Mouse (Mus musculus) megakaryocyte progenitor cell, adult 5-6 weeks (primary cell): ENCODE measurements around the gene Gpx1. TPM values are rescaled to one million over a fixed set of nuclear protein-coding genes. Genes with fewer than 3 reads are reported as not detected.
"Not testable (repeated sequence)": the region's sequence is repeated elsewhere in the genome, so short reads cannot be mapped to it uniquely, and the experiment has no call there.

ENCODE experiments used
- ATAC-seq: replicated peaks from 2 replicates; pipeline ENCODE4 v1.8.0; 2016; ENCODE audit warnings: mild to moderate bottlenecking, moderate TSS enrichment, inconsistent platforms; ENCODE audit not compliant: poor library complexity
- total RNA-seq, 2 experiments: library from RNA; stranded (forward) in 1 of 2; stranded (reverse) in 1 of 2; fragments of 157-497, 149-512 nt in 1 of 2; fragments of 200-1000 nt in 1 of 2; gene quantifications; 2 replicates each; pipeline versions ENCODE4 v1.2.3 to v1.2.4; 2015 to 2017

The Gpx1 gene
- total RNA-seq (2015) (2,374 and 2,432 TPM in 2 replicates), total RNA-seq (2017) (1,500 and 1,804 TPM in 2 replicates)

DNA sequence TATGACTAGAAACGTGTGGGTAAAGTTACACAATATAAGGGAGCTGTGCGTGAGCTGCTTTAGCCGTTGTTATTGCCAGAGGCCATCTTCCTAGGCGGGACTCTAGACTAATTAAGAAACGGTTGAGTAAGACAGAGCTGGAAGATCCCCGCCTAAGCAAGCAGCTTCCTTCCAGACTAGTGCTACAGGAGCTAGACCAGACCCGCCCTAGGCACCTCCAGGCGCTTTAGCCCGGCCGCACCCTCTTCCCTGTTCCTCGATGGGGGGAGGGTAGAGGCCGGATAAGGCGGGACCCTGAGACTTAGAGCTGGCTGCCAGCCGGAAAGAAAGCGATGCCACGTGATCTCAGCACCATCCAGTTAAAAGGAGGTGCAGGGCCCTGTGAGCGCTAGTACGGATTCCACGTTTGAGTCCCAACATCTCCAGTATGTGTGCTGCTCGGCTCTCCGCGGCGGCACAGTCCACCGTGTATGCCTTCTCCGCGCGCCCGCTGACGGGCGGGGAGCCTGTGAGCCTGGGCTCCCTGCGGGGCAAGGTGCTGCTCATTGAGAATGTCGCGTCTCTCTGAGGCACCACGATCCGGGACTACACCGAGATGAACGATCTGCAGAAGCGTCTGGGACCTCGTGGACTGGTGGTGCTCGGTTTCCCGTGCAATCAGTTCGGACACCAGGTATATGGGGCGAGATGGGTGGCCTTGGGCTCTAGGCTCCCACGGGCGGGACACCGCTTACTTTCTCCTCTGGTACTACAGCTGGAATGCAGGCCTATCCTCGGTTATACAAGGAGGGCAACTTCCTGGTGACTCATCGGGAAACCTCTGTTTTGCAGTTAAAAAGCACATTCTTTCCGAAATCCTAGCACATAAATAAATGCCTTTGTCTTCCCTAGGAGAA lies at the start of gene Gpx1:
TSS of gene Gpx1 (plus strand) at position 18 of the 896 bp plus-strand sequence.
- ATAC-seq: peak; percentile 68

DNA sequence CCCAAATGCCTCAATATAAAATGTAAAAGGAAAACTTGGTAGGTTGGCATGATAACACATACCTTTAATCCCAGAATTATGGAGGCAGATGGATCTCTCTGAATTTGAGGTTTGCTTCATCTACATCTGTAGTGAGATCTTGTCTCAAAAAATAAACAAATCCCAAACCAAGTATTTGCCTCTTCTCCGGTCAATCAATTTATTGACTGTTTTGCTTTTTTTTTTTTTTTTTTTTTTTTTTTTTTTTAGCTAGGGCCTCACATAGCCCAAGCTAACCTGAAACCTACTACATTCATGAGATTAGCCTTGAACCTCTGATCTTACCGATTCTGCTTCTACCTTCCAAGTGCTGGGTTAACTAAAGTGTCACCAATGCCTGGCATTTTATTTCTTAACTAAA lies 49.4 kb upstream of the Gpx1 start:
- ATAC-seq: no peak

DNA sequence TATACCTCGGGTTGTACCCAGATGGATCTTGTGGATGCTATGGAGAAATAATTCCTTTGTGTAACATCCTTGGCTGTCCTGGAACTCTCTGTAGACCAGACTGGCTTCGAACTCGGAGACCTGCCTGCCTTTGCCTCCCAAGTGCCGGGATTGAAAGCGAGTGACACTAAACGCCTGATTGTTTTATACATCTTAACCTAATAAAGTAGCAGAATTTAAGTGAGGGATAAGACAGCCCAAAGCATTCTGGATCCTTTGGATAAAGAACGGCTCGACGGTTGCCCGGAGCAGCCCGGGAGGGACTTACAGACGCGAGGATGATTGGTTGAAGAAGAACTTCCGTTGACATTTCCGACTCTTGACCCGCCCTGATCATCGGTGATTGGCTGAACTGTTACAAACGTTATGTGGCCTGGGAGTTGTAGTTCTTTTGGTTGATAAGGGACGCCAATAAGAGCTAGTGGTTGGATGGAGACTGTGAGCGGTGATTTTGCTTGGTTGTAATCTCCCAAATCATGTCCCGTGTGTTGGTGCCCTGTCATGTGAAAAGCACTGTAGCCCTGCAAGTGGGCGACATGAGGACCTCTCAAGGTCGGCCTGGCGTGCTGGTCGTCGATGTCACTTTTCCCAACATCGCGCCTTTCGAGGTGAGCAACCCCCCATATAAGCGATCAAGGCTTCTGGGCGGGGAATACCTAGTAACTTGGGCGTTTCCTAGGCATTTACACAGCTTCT lies 48.5 kb upstream of the Gpx1 start, which contains the start of gene Nicn1:
TSS of gene Nicn1 (plus strand) at position 414 of the 735 bp plus-strand sequence.
- ATAC-seq: peak; percentile 100

DNA sequence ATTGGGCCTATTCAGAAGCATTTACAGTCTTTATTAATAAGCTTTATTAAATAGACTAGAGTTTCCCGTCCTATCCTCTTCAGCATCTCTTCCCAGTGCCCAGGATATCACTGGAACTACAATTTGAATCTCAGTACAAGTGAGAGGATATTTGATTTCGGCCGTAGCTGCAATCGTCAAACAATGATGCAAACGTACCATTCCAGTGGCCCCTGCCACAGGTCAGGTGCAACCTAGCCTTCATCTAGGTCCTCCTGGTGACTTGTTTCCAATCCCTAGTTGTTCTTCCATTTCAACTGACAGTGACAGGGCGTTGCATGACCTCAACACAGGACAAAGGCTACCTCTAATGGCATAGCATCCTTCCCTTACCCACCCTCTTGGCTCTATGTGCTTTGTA lies 47.9 kb upstream of the Gpx1 start:
- no peak for ATAC-seq

DNA sequence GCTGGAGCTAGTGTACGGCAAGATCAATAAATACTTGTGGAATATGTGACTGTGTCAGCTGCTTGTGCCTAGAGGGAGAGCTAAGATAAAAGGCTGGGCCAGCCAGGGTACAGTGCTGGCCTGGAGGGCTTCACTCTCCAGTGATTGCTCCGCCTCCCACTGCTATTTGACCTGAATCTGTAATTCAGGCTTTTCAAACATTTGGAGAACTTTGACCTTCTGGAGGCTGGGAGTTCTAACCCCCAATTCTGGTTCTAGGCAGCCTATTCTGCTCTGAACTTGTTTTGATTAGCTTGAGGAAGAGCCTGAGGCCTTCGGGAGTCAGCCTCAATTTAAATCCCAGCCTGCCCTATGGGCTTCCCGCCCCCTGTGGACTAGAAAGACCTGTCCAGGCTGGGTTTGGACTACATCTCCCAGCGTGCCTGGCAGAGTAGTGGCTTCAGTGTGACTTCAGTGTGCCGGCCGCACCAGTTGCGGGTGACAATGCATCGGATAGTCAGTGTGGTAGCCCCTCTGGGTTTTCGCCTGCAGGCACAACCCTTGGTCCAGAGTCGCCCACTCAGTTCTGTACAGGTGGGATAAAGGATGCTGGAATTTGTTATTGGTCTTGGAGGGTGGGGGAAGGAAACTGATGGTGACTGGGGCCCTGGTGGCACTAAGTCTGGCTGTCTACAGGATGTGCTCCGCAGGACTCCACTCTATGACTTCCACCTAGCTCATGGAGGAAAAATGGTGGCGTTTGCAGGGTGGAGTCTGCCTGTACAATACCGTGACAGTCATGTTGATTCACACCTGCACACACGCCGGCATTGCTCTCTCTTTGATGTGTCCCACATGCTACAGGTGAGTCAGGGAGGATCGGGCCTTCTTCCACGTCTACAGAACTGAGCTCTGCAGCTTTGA lies 42.0 kb upstream of the Gpx1 start, which contains the start of gene Amt:
TSS of gene Amt (plus strand) at position 401 of the 903 bp plus-strand sequence.
- no peak for ATAC-seq

DNA sequence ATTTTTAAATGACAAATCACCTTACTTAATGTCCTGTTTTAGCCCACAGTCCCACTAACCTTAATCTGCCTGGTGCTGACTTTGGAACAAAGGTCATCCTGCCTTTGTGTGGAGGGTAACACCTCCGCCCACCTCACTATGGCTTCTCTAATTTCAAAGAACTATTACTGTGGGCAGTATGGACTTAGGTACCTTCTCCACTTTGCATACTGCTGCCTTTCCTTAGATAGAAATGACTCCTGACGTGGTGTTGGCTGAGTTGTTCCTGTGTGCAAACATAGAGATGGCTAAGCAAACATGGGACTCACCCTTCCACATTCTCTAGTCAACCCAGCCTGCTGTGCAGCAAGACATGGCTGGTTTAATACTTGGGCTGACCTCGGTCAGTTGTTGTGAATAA lies 36.9 kb upstream of the Gpx1 start:
- no peak for ATAC-seq

DNA sequence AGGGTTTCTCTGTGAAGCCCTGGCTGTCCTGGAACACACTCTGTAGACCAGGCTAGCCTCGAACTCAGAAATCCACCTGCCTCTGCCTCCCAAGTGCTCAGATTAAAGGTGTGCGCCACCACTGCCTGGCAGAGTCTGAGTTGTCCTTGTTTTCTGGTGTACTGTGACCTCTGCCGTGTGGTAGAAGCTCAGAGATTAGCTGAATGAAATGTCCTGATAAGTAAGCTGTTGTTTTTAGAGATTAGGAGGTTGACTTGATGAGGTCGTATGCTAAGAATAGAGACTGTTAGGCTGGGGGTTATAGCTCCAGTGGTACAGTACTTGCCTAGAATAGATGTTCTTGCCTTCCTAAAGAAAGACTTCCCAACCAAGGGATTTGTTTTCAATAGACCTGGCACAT lies 34.0 kb upstream of the Gpx1 start:
- no peak for ATAC-seq

DNA sequence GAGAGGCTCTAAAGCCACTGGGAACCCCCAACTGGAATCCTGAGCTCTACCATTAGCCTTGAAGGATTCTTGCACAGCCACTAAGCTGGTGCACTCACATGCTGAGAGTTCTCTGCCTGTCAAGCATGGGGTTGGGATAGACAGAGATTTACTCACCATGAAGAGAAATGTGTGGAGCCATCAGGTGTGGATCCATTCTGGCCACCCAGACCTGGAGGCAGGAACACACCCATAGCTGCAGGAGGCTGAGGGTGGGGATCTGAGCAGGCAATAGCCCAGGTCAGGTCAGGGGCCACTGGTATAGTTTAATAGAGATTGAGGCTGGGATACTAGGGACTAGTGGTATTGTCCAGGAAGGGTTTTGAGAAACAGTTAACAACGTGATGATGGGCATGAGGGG lies 33.5 kb upstream of the Gpx1 start:
- no peak for ATAC-seq

DNA sequence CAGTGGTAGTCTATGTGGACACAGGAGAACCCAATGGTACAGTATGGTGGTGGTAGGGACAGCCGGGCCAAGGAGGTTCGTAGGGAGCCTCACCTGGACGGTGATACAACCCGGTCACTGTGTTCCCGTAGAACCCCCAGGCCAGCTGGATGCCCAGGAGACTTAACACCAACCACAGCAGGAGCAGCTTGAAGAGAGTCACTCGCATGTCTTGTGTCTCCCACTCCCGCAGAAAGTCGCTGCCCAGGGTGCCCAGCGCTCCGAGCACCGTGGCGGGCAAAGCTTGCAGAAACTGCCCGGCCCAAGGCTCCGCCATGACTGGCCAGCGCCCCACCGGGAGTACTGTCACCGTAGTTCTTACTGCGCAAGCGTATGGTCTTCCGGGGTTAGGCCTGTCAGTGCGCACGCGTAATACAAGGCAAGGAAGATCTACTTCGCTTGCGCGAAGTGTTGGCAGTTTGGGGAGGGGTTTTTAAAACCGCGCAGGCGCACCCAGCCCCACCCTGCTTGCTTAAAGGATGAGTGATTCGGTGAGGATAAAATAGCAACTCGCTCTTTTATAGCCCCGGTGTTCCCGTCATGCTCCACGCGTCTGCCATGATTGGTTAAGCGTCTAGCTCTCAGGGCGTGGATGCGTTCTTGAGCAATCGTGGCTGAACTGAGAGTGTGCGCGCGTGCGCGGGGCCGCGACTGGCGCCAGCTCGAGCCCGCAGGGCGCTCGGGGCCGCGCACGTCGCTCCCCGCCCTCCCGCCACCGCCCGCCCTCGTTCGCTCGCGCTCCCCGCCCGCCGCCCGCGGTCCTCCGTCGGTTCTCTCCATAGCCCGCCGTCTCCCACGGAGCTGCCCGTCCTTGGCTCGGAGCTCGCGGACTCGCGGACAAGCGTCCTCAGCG lies 32.8 kb upstream of the Gpx1 start, which contains the start of the genes Rhoa and Tcta:
TSS of gene Rhoa (plus strand) at position 501 of the 892 bp plus-strand sequence.
TSS of gene Tcta (minus strand) at position 532 of the 892 bp plus-strand sequence.
- peak; percentile 88 for ATAC-seq

DNA sequence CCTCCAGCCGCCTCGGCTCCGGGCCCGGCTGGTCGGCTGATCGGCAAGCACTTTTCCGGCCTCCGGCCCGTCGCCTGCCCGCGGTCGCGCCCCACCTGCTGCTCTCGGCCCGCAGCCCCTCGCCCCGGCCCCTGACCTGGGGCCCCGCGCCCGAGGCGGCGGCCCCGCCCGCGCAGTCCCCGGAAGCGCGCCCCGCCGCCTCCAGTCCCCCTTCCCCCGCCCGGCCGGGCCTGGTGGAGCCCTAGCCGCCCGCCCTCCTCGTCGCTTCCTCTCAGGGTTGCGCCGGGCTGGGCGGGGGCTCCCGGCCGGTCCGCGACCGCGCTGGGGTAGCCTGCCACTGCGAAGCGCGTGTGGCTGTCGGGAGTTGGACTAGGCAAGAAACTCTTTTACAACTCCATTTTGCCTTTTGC lies 32.1 kb upstream of the Gpx1 start:
- peak; percentile 64 for ATAC-seq

DNA sequence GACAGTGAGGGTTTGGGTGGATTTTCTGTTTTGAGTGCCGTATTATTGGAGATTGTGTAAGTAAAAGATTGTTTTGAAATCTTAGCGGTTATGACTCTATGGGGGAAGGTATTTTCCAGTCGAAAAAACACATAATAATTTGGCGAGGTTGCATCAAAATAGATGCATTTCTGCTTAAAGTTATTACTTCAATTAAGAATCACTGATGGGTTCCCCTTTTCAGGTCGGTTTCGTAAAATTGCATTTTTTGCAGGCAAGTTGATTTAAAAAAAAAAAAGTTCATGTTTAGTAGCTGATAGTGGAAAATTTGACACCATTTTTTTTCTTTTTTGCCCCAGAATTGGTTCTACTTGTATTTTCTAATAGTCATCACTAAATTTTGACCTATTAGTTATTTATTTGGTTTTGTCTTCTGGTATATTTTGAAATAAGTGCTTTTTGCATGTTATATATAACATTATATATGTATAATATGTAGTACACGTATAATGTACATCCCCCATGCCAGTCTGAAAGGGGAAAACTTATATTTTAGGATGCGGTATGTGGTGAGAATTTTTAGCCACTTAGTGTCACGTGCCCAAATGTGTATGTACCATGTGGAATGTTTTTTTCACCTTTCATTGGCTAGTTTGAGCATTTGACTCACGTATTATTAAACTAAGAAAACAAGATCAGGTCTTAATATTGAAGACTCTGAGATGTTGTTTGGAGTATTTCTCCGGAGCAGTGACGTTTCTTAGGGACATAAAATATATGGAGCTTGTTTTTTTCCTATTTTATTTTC lies 31.5 kb upstream of the Gpx1 start:
- ATAC-seq: no peak

DNA sequence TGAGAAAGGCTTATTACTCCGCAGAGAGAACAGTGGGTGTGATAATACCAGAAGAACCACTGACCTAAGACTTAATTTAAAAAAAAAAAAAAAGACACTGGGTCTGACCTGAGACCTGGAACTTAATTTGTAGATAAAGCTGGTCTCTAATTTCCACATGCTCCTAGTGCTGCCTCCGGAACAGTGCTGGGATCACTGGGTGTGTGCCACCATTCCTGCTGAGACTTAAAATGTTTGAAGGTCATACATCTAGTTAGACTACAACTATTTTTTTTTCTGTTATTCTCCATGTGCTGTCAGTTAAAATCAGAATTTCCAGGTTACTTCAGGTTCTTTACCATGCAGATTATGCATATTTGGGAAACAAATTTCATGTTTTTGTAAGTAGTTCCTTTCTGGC lies 30.6 kb upstream of the Gpx1 start:
- ATAC-seq: no peak

DNA sequence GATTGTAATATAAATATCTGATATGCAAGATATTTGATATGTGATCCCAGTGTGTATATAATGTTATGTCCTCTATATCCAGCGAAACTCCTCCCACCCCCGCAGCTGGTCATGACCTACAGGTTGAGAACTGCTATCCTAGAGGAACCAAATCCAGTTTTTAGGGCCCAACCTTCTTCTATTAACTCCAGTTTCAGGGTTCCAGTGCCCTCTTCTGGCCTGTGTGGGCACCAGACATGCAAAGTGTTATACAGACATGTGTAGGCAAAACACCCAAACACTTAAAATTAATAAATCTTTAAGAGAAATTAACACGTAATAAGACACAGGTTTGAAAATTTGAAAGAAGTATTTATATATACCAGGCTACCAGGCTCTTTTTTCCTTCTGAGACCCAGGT lies 21.1 kb upstream of the Gpx1 start:
- ATAC-seq: peak; percentile 42

DNA sequence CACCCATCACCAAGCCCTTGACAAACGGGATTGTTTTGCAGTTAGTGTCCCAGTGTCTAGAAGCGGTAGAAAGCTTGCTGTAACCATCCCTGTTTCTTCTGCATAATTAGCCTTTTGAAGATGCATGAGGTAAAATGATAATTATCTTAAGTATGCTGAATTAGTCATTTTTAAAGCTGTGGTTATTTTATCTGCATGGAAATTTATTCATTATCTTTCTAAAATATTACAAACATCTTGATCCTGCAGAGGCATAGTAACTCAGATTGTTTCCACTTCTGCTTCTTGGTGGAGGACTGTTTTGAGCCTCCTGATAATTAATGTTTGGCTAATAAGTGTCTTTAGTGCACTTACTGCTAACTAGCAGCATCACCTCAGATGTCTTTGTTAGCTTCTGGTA lies 20.2 kb upstream of the Gpx1 start:
- ATAC-seq: no peak

DNA sequence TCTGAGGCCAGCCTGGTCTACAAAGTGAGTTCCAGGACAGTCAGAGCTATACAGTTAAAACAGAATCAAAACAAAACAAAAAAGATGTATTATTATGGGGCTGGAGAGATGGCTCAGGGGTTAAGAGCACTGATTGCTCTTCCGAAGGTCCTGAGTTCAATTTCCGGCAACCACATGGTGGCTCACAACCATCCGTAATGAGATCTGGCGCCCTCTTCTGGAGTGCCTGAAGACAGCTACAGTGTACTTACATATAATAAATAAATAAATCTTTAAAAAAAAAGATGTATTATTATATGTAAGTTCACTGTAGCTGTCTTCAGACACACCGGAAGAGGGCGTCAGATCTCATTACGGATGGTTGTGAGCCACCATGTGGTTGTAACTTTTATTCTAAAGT lies 16.6 kb upstream of the Gpx1 start:
- not testable (repeated sequence) for ATAC-seq

DNA sequence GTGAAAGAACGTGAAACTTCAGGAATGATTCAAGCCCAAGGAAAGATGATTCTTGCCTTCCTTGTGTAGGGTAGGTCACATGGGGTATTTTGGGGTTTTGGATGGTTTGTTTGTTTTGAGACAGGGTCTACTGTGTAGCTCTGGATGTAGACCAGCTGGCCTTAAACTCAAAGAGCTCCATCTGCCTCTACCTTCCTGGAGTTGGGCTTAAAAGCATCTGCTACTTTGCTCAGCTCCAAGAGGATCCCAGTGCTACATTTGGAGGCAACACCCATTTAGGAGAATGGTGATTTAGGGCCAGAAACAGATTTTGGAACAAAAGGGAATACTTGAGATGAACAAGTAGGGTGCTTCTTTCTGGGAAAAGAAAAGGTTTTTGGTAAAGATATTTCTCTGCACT lies 13.9 kb upstream of the Gpx1 start:
- ATAC-seq: no peak

DNA sequence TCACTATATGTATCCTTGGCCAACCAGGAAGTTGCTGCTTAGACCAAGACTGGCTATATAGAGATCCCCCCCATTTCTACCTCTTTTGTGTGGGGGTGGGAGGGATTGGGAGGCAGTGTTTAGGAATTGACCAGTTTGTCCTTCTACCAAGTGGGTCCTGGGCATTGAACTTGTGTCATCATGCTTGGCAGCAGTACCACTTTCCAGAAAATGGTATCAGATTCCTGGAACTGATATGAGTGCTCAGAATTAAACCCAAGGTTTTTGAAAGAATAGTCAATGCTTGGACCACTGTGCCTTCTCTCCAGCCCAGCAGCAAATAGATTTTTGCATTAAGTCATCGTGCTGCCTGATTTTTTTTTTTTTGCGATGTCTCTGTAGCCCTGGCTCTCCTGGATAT lies 12.9 kb upstream of the Gpx1 start:
- ATAC-seq: no peak

DNA sequence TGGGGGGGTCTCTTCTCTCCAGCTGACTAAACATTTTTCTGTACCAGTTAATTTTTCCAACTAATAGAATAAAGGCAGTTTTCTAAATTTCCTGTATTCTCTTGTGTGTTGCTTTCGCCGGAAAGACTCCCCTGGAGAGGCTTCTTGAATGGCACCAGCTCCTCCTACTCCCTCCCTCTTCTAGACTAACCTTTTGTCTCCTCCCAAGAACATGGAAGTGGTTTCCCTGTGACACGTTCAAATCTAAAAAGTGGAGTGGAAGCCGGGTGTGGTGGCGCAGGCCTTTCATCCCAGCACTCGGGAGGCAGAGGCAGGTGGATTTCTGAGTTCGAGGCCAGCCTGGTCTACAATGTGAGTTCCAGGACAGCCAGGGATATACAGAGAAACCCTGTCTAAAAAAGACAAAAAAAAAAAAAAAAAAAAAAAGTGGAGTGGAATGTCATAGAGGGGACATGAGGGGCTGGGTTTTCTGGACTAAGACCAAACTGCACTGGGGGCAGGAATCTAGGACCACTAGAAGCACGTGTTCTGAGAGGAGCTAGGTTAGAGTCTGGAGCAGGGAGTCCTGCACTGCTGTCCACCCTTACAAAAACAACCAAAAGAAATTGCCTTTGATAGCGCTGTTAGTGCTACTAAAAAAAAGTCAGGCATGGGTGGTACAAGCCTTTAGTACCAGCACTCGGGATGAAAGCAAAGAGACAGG lies 704 bp upstream of the Gpx1 start:
- ATAC-seq: no peak
